Mouse (Mus musculus) cerebellum, adult 8-10 months (tissue): Measurements from ENCODE around the gene Pzp.

Experiments used
- DNase-seq: peaks from one replicate; pipeline ENCODE4 v3.0.0; 2022

Pzp gene

GRCm38 (mm10) chr6:128435474-128435873 is 91.0 kb downstream of the Pzp start:
- DNase-seq, result peak; percentile 71
